Mouse (Mus musculus) C2C12 (cell line): ENCODE measurements at regions not wholly inside any gene's neighbourhood (a gene's known extent, or its start where the extent isn't known, plus 50 kb on each side); places are given as distances from the start of the nearest gene placed in this dataset.

Experiments used
- CEBPB ChIP-seq: IDR thresholded peaks from one replicate; pipeline ENCODE4 v1.6.1; 2011; ENCODE audit warnings: low read depth, mild to moderate bottlenecking, control low read depth, moderate library complexity
- CTCF ChIP-seq: IDR thresholded peaks from one replicate; pipeline ENCODE4 v1.5.1; 2011; ENCODE audit not compliant: control insufficient read depth, insufficient read depth, insufficient read length
- MAX ChIP-seq: IDR thresholded peaks from one replicate; pipeline ENCODE4 v1.6.1; 2011; ENCODE audit warnings: mild to moderate bottlenecking, control low read depth
- MYOD1 ChIP-seq: IDR thresholded peaks from one replicate; pipeline ENCODE4 v1.6.1; 2011; ENCODE audit warnings: low read depth; ENCODE audit not compliant: control insufficient read depth, insufficient read length
- USF1 ChIP-seq: IDR thresholded peaks from one replicate; pipeline ENCODE4 v1.6.1; 2011; ENCODE audit warnings: low read depth, mild to moderate bottlenecking, control low read depth, moderate library complexity

DNA sequence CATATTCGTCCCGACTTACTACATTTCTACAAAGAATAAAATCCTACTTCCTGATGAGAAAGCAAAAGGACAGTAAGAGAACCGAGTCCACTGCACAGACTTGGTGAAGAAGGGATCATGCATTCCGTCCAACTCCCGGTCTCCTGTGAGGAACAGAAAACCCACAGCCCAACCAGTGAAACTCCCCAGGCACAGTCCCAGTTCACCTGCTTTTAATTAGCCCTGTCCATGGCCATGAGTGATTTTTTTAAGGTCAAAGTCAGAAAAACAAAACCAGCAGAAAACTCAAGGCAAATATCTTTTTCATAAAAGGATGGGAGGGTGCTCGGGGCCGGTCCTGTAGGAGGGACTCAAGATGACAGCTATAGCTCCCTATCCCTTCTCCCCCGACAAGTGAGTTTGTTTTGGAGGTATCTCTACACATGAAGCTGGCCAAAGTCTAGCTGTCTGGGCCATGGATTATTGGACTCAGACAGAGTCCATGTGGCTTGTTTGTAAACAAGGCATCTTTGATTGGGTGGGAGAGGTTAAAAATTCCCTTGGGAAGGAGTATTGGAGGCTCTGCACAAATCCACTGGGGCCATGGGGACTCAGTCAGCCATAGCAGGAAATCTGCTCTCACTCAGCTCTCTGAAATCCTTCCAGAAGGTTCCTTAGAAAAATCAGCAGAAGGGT lies 168.8 kb upstream of the Arid1b start:
- TF ChIP-seq CTCF (no peak), USF1 (no peak), MAX (no peak), MYOD1 (no peak), CEBPB (no peak)
